Mouse (Mus musculus) stomach, embryonic 14.5 days (tissue): ENCODE measurements around the gene Nrip3. TPM values are rescaled to one million over a fixed set of nuclear protein-coding genes. Genes with fewer than 3 reads are reported as not detected.
A peak's percentile ranks its signal among the peaks of the same experiment; 100 is the strongest.

Experiments used
- ATAC-seq: fragments of 200-750 bp; cut with Nextera tagmentation; 2 replicates; pipeline ENCODE4 v1.8.0; 2017; ENCODE audit warnings: low read depth, moderate TSS enrichment; ENCODE audit not compliant: insufficient number of reproducible peaks, insufficient read depth, low FRiP score
- H3K27ac ChIP-seq: fragments of 300-500 bp; sonication (generic); 2 replicates; pipeline ENCODE4 v1.5.1; 2014; ENCODE audit warnings: mild to moderate bottlenecking, low read length, moderate library complexity, mixed read lengths
- H3K27me3 ChIP-seq: fragments of 300-500 bp; sonication (generic); 2 replicates; pipeline ENCODE4 v1.6.1; 2014; ENCODE audit warnings: low read length, control low read depth, mixed read lengths; ENCODE audit not compliant: control insufficient read depth, insufficient read depth
- H3K36me3 ChIP-seq: fragments of 300-500 bp; sonication (generic); 2 replicates; pipeline ENCODE4 v1.6.1; 2014; ENCODE audit warnings: mild to moderate bottlenecking, control low read depth, low read length, moderate library complexity, mixed read lengths; ENCODE audit not compliant: control insufficient read depth, insufficient read depth
- H3K4me1 ChIP-seq: fragments of 300-500 bp; sonication (generic); 2 replicates; pipeline ENCODE4 v1.6.1; 2014; ENCODE audit warnings: low read length, control low read depth, mixed read lengths; ENCODE audit not compliant: control insufficient read depth, insufficient read depth
- H3K4me2 ChIP-seq: fragments of 300-500 bp; sonication (generic); replicated peaks from 2 replicates; pipeline ENCODE4 v1.6.1; 2014; ENCODE audit warnings: low read depth, low read length, control low read depth
- H3K4me3 ChIP-seq: fragments of 300-500 bp; sonication (generic); 2 replicates; pipeline ENCODE4 v1.5.1; 2014; ENCODE audit warnings: low read depth, low read length, control low read depth
- H3K9ac ChIP-seq: fragments of 300-500 bp; sonication (generic); replicated peaks from 2 replicates; pipeline ENCODE4 v1.6.1; 2014; ENCODE audit warnings: low read depth, mild to moderate bottlenecking, control low read depth, low read length, moderate library complexity, mixed read lengths
- H3K9me3 ChIP-seq: fragments of 300-500 bp; sonication (generic); 2 replicates; pipeline ENCODE4 v1.6.1; 2016; ENCODE audit warnings: low read depth, low read length, control low read depth; ENCODE audit not compliant: control insufficient read depth
- WGBS: fragments of 180-500 bp; shearing (Covaris S2); extraction: QIAGEN DNeasy Blood & Tissue Kit; methylation state at CpG from one replicate; pipeline ENCODE4 v1.1.7; 2014; 5-methylcytosine and 5-hydroxymethylcytosine counted together
- polyA plus RNA-seq: library from polyadenylated mRNA; unstranded; fragments of >200 nt; fragmentation: Nextera tagmentation; extraction: Ambion mirVana; gene quantifications from 2 replicates; pipeline ENCODE4 v1.2.1, GENCODE M21; 2014

The Nrip3 gene
- polyA plus RNA-seq, result 0.94 and 1.4 TPM in 2 replicates

DNA sequence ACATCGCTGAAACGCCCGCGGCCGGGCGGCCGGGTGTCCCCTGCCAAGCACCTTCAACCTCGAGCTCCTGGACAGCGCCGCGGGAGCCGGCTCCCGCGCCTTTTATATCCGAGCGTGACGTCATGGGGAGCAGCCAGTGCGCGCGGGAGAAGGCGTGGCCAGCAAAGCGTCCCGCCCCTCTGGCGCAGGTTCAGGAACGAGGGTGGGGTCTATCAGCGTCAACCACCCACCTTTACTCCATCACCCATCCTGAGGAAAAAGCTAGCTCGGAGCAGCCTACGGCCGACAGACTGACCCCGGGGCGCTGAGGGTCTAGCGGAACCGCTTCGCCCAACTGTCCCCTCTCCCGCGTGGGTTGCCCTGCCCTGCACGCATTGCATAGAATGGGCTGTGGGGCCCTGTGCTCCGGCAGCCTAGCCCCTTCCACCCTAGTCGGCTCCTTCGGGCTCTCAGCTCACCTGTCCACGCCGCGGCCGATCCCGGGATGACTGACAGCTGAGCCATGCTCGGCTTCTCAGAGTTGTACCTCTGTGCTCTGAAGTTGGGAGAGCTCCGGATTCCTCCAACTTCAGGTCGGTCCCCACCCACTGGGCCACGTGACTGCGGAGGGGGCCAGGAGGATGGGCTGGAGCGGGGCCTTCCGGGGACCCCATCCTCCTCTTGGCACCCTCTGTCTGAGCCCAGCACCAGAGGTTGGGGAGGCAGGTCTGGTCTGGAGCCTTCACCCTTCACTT, at the start of gene Nrip3:
Gene Nrip3, minus strand, starts transcription at position 556 of the 734 bp plus-strand sequence.
- peak; percentile 83; the same call in 1 of the 2 replicates for ATAC-seq
- peaks cover 13% of the 10 kb centered on the region for H3K27me3 ChIP-seq

DNA sequence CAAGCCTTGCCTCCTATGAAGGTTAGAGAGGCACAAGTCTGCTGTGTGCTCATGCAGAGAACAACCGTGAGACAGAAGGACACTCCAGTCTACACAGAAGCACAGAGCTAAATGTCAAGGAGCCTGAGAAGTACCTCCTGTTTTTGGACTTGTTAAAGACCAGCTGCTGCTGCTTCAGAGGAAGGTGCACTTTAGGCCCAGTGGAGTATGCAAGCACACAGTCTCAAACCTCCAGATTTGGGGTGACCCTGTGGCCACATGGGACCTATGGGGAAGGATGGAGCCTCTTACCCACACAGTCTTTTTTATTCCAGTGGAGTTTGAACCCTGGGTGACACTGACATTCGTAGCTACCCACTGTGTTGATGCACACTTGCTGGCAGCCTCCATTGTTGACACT, 49.6 kb upstream of the Nrip3 start:
- Histone ChIP-seq H3K9me3 (no peaks in the 10 kb centered on the region), H3K4me3 (no peak overlapping the region), H3K4me1 (peaks cover 6% of the 10 kb centered on the region; the same call in 1 of the 2 replicates), H3K27me3 (no peaks in the 10 kb centered on the region), H3K9ac (no peak overlapping the region), H3K4me2 (no peak overlapping the region), H3K27ac (no peak overlapping the region), H3K36me3 (no peaks in the 10 kb centered on the region)
- 0 out of 2 replicates have a peak, but pooled peaks have one; percentile 15 for ATAC-seq
- WGBS, result 51% methylated on average over 2 of the region's 2 CpGs

More for the DNA sequence above, at the start of gene Nrip3:
- Histone ChIP-seq H3K9ac (no peak within 1 kb of the TSS), H3K27ac (no peak within 1 kb of the TSS), H3K36me3 (no peaks in the 10 kb centered on the region), H3K4me1 (peaks cover 5% of the 10 kb centered on the region; the same call in 1 of the 2 replicates), H3K9me3 (no peaks in the 10 kb centered on the region), H3K4me2 (peak within 1 kb of the TSS; percentile 97), H3K4me3 (peak within 1 kb of the TSS; percentile 40)
- WGBS, result 2% methylated on average over 52 of the region's 52 CpGs

DNA sequence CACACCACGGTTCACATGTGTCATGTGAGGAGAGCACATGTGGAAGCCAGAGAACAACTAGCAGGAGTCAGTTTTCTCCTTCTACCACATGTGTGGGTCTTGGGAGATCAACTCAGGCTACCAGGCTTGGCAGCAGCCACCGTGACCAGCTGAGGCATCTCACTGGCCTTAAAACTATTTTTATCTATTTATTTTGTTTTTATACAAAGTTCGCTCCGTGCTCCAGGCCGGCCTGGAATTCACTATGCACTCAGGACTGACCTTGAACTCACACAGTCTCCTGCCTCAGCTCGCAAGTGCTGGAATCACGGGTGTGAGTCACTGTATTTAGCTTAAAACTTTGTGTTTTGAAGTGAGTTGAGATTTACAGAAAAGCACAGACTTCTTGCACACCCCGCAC, 45.1 kb upstream of the Nrip3 start:
- Histone ChIP-seq H3K9me3 (no peaks in the 10 kb centered on the region), H3K4me3 (no peak overlapping the region), H3K36me3 (no peaks in the 10 kb centered on the region), H3K4me2 (no peak overlapping the region), H3K27ac (0 out of 2 replicates have a peak overlapping the region, but pooled peaks have one; percentile 21), H3K4me1 (peaks cover 6% of the 10 kb centered on the region; the same call in 1 of the 2 replicates), H3K27me3 (no peaks in the 10 kb centered on the region), H3K9ac (no peak overlapping the region)
- WGBS, result 48% methylated on average over 8 of the region's 8 CpGs
- peak; percentile 35; the same call in 1 of the 2 replicates for ATAC-seq

DNA sequence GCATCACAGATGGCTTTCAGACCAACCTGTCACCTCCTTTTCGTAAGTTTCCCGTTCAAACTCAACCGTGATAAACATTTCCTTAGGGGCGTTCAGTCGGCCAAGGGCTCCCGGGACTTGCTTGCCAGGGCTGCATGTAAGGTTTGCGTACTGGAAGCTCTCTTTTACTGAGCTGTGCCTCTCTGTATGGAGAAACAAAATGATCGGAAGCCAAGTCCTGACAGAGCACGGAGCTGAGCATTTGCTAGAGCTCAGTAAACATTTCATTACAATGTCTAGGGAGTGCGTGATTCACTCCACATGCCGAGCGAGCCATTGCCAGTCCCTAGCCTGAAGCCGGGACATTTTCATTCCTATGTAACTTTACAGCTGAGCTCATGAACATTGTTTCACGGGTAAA, 43.5 kb upstream of the Nrip3 start:
- Histone ChIP-seq H3K9me3 (no peaks in the 10 kb centered on the region), H3K4me1 (no peaks in the 10 kb centered on the region), H3K4me3 (no peak overlapping the region), H3K4me2 (no peak overlapping the region), H3K27ac (peak overlapping the region; percentile 40; the same call in 1 of the 2 replicates), H3K27me3 (no peaks in the 10 kb centered on the region), H3K9ac (no peak overlapping the region), H3K36me3 (no peaks in the 10 kb centered on the region)
- ATAC-seq, result peak; percentile 49; the same call in 1 of the 2 replicates
- WGBS, result 49% methylated on average over 14 of the region's 14 CpGs

DNA sequence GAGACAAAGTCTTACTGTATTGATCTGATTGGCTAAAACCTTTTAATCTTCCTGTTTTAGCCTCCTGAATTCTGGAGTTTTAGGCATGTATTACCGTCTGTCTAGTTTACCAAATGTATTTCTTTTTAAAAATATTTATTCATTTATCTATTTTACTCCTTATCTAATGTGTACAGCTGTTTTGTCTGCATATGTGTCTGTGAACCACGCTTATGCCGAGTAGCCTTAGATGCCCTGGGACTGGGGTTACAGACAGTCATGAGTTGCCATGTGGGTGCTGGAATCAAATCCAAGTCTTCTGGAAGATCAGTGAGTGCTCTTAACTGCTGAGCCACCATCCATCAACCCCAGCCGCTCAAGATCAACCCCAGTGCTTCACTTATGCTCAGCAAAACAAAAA, 36.8 kb upstream of the Nrip3 start:
- Histone ChIP-seq H3K4me1 (no peaks in the 10 kb centered on the region), H3K36me3 (no peaks in the 10 kb centered on the region), H3K9me3 (no peaks in the 10 kb centered on the region), H3K4me2 (no peak overlapping the region), H3K27ac (no peak overlapping the region), H3K4me3 (no peak overlapping the region), H3K9ac (no peak overlapping the region), H3K27me3 (no peaks in the 10 kb centered on the region)
- WGBS, result 78% methylated on average over 4 of the region's 4 CpGs
- ATAC-seq, result no peak

DNA sequence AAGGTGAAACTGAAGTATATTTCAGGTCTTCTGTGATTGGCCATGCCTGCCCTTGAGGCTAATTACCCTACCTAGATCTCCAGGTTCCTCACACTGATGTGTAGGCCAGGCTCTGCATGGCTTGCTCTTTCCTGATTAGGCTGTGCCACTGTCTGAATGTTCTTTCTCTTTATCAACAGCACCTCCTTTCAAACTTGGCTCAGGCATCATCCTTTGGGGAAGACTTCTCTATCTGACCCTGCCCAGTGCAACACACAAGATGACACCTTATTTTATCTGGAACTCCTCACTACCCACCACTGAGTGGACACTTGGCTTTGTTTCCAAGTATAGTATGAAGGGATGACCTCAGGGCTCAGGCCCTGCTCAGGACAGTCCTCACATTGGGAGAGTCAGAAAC, 36.1 kb upstream of the Nrip3 start:
- no peak for ATAC-seq
- no peak overlapping the region for H3K4me2 ChIP-seq
- no peak overlapping the region for H3K9ac ChIP-seq
- H3K9me3 ChIP-seq, result no peaks in the 10 kb centered on the region
- H3K4me1 ChIP-seq, result no peaks in the 10 kb centered on the region
- no peaks in the 10 kb centered on the region for H3K36me3 ChIP-seq
- no peak overlapping the region for H3K4me3 ChIP-seq
- no peaks in the 10 kb centered on the region for H3K27me3 ChIP-seq
- no peak overlapping the region for H3K27ac ChIP-seq

DNA sequence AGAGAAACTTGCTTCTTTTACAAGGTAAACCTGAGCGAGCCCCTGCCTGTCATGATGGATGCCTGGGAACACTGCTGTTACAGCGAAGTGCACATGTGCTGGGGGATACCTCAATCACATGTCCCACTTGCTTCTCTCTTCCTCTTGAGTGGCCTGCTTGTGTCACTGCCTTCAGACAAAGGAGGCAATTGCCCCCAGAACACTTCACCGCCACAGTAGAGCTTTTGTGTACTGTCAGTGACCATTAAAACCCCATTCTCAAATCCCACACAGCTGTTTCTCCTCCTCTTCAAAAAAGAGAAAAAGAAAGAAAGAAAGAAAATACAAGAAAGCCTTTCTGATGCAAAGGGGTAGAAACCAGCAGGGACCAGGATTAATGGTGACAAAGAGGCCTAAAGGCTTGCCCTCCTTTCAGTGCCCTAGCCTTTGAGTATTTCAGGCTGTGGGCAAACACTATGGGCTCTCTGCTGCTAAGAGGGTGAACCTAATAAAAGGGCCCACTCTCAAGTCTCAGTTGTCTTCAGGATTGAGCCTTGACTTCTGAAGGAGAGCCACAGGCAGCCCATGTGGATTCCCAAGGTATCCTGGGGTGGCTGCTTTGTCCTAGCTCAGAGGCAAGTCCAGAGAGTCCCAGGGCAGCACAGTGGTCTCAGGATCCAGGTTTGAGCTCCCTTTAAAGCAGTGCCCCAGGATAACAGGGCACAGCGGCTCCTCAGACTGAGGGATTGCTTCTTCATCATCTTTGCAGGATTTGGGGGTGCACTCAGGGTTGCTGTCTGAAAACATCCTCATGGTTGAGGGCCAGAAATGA, 31.7 kb upstream of the Nrip3 start:
- H3K36me3 ChIP-seq, result no peaks in the 10 kb centered on the region
- H3K27ac ChIP-seq, result no peak overlapping the region; the same call in 1 of the 2 replicates
- WGBS, result 63% methylated on average over 4 of the region's 4 CpGs

DNA sequence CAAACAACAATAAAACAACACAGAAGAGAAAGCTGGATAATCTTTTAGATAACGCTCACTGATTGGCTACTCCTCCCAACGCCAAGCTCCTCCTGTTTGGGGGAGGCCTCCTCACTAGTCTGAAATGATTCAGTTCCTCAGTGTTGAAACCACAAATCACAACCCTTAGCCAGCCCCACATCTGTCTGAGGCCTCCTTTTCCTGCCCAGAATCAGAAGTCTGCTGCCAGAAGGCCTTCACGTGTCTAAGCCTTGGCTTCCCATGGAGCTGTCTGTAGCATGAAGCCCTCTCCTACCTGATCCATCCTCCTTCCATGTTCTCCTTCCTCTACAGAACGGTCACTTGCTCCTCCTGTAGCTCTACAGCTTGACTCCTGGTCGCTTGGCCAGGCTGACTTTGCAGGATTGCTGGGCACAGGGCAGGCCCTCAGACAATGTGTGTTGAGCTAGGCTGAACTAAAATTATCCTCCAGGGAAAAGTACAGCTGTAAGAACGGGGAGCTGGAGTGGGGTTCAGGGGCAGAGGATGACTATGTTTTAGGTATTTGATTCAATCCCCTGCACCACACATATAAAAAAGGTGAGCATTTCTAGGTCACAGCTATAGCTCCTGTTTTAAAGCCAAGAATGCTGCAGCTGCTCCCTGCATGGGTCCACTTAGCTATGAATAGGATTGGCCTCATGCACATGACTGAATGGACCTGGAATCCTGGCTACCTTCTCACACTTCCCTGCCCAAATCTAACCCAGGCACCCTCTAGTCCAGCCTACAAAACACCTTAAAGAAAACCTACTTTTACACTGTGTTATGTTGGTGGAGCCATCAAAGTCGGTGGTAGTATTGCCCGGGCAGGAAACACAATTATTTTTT, 26.0 kb upstream of the Nrip3 start:
- H3K27ac ChIP-seq, result no peak overlapping the region
- H3K4me1 ChIP-seq, result no peaks in the 10 kb centered on the region
- no peaks in the 10 kb centered on the region for H3K9me3 ChIP-seq
- H3K4me2 ChIP-seq, result no peak overlapping the region
- H3K27me3 ChIP-seq, result no peaks in the 10 kb centered on the region
- no peak overlapping the region for H3K9ac ChIP-seq
- no peak for ATAC-seq
- no peak overlapping the region for H3K4me3 ChIP-seq
- 80% methylated on average over 8 of the region's 8 CpGs for WGBS
- no peaks in the 10 kb centered on the region for H3K36me3 ChIP-seq

More for the DNA sequence above, 31.7 kb upstream of the Nrip3 start:
- H3K4me3 ChIP-seq, result no peak overlapping the region
- no peaks in the 10 kb centered on the region for H3K27me3 ChIP-seq
- no peaks in the 10 kb centered on the region for H3K9me3 ChIP-seq
- H3K9ac ChIP-seq, result no peak overlapping the region
- no peak for ATAC-seq
- no peak overlapping the region for H3K4me2 ChIP-seq
- no peaks in the 10 kb centered on the region for H3K4me1 ChIP-seq
